Mouse (Mus musculus): ENCODE results near the gene Tpx2. TPM values are rescaled to one million over a fixed set of nuclear protein-coding genes. Genes with fewer than 3 reads are reported as not detected.

Gene Tpx2
- polyA plus RNA-seq, 1 experiment from 2014 or later, result 95.3 TPM

DNA sequence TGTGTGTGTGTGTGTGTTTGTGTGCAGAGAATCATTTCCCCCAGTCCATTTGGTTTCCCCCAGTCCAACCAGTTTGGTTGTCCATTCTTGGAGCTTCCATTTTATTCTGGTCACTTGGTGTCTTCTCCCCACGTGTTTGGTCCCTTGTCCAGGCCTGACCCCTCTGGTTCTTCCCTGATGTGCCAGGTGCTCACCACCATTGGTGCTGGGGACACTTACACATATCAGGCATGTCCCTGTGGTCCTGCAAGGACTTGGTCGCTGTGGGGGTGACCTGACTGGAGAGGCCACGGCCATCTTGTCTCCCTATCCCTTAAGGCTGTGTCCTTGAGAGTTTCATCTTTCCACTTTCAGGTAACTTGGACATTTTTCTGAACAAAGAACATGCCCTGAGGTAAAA lies 49.2 kb downstream of the Tpx2 start:
- WGBS, result 88% methylated on average over 3 of the region's 3 CpGs
- Histone ChIP-seq H3K9me3 (ENCODE audit: control insufficient read depth, low read depth, low read length) (no peaks in the 10 kb centered on the region), H3K27me3 (ENCODE audit: control insufficient read depth, insufficient read depth, low read length) (no peaks in the 10 kb centered on the region), H3K36me3 (ENCODE audit: control insufficient read depth, insufficient read depth, low read length) (peaks cover 32% of the 10 kb centered on the region), H3K9ac (replicated peaks; ENCODE audit: low read depth, low read length) (no peak overlapping the region), H3K4me3 (ENCODE audit: low read depth, low read length) (no peak overlapping the region), H3K4me1 (ENCODE audit: control insufficient read depth, insufficient read depth, low read length) (no peaks in the 10 kb centered on the region), H3K4me2 (replicated peaks; ENCODE audit: low read depth, low read length) (no peak overlapping the region), H3K27ac (ENCODE audit: low read length) (no peak overlapping the region)
- ATAC-seq (ENCODE audit: insufficient number of reproducible peaks, insufficient read depth, low FRiP score, low read depth), result no peak

DNA sequence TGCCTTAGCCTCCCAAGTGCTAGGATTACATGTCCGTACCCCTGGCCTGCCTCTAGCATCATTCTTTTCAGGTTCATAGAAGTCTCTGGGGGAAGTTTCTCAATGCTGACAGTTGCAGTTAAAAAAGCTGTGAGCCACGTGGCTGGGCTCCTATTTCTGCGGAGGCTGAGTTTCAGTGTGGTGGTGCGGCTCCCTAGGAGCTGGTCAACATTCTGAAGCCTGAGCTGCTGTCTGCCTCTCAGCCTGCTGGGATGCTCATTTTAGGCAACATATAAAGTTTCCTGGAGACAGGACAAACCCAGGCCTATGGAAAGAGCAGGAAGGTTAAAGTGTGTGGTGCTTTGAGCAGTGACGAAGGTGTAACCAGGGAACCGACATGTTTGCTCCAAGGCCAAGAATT lies 51.2 kb downstream of the Tpx2 start:
- no peaks in the 10 kb centered on the region for H3K4me1 ChIP-seq (ENCODE audit: control insufficient read depth, insufficient read depth, low read length)
- peaks cover 12% of the 10 kb centered on the region; the same call in 1 of the 2 replicates for H3K36me3 ChIP-seq (ENCODE audit: control insufficient read depth, insufficient read depth, low read length)
- H3K4me2 ChIP-seq (replicated peaks; ENCODE audit: low read depth, low read length), result no peak overlapping the region
- no peak overlapping the region for H3K9ac ChIP-seq (replicated peaks; ENCODE audit: low read depth, low read length)
- 66% methylated on average over 6 of the region's 6 CpGs for WGBS
- no peak for ATAC-seq (ENCODE audit: insufficient number of reproducible peaks, insufficient read depth, low FRiP score, low read depth)
- no peaks in the 10 kb centered on the region for H3K9me3 ChIP-seq (ENCODE audit: control insufficient read depth, low read depth, low read length)
- no peak overlapping the region for H3K4me3 ChIP-seq (ENCODE audit: low read depth, low read length)
- H3K27me3 ChIP-seq (ENCODE audit: control insufficient read depth, insufficient read depth, low read length), result no peaks in the 10 kb centered on the region
- H3K27ac ChIP-seq (ENCODE audit: low read length), result no peak overlapping the region

DNA sequence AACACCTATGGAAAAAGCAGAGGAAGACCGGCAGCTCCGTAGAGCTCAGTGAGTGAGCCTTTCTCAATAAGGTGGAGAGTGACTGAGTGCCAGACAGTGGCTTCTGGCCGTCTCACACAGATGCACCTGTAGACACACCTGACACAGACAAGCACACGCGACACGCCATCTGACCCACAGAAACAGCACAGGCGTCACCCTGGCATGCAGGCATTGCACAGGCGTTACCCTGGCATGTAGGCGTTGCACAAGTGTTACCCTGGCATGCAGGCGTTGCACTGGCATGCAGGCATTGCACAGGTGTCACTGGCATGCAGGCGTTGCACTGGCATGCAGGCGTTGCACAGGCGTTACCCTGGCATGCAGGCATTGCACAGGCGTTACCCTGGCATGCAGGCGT lies 53.5 kb downstream of the Tpx2 start:
- no peaks in the 10 kb centered on the region for H3K9me3 ChIP-seq (ENCODE audit: control insufficient read depth, low read depth, low read length)
- no peak overlapping the region for H3K4me2 ChIP-seq (replicated peaks; ENCODE audit: low read depth, low read length)
- H3K36me3 ChIP-seq (ENCODE audit: control insufficient read depth, insufficient read depth, low read length), result no peaks in the 10 kb centered on the region; the same call in 1 of the 2 replicates
- no peak for ATAC-seq (ENCODE audit: insufficient number of reproducible peaks, insufficient read depth, low FRiP score, low read depth)
- H3K4me1 ChIP-seq (ENCODE audit: control insufficient read depth, insufficient read depth, low read length), result peaks cover 8% of the 10 kb centered on the region
- no peak overlapping the region for H3K9ac ChIP-seq (replicated peaks; ENCODE audit: low read depth, low read length)
- WGBS, result 91% methylated on average over 15 of the region's 15 CpGs
- no peak overlapping the region for H3K4me3 ChIP-seq (ENCODE audit: low read depth, low read length)
- no peak overlapping the region for H3K27ac ChIP-seq (ENCODE audit: low read length)
- H3K27me3 ChIP-seq (ENCODE audit: control insufficient read depth, insufficient read depth, low read length), result no peaks in the 10 kb centered on the region

DNA sequence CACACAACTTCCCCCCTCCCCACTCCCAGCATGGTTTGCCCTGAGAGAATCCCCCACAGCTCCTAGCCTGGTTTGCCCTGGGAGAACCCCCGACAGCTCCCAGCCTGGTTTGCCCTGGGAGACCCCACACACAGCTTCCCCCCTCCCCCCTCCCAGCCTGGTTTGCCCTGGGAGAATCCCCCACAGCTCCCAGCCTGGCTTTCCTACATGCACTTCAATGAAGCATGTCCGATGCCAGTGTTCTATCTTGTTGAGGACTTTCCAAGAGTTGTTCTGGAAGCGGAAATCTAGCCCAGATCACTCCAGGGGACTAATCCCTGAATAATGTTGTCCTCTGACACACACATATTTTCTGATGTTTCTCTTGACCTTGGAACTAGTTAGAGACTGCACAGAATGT lies 54.9 kb downstream of the Tpx2 start:
- no peaks in the 10 kb centered on the region for H3K36me3 ChIP-seq (ENCODE audit: control insufficient read depth, insufficient read depth, low read length)
- ATAC-seq (ENCODE audit: insufficient number of reproducible peaks, insufficient read depth, low FRiP score, low read depth), result no peak
- no peak overlapping the region for H3K9ac ChIP-seq (replicated peaks; ENCODE audit: low read depth, low read length)
- 38% methylated on average over 3 of the region's 3 CpGs for WGBS
- H3K4me2 ChIP-seq (replicated peaks; ENCODE audit: low read depth, low read length), result no peak overlapping the region
- peaks cover 19% of the 10 kb centered on the region for H3K4me1 ChIP-seq (ENCODE audit: control insufficient read depth, insufficient read depth, low read length)
- H3K4me3 ChIP-seq (ENCODE audit: low read depth, low read length), result no peak overlapping the region
- no peaks in the 10 kb centered on the region for H3K9me3 ChIP-seq (ENCODE audit: control insufficient read depth, low read depth, low read length)
- H3K27me3 ChIP-seq (ENCODE audit: control insufficient read depth, insufficient read depth, low read length), result no peaks in the 10 kb centered on the region
- H3K27ac ChIP-seq (ENCODE audit: low read length), result no peak overlapping the region

DNA sequence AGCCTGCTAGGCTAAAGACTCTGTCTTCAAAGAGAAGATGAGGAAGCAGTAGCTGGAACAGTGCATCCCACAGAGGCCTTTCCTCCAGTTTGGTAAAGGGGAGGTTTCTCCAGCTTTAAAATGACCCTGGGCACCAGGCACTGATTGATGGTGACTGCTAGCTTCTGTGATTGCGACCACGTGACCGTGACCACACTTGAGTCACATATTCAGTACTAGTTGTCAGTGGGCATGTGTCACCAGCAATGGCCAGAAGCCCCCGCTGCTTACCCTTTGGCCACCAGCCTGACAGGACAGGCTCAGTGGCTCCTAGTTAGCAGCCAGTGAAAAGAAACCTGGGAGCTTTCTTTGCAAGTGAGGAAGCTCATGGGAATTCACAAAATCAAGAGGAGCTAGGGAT lies 55.8 kb downstream of the Tpx2 start:
- ATAC-seq (ENCODE audit: insufficient number of reproducible peaks, insufficient read depth, low FRiP score, low read depth), result no peak
- 70% methylated on average over 4 of the region's 4 CpGs for WGBS

DNA sequence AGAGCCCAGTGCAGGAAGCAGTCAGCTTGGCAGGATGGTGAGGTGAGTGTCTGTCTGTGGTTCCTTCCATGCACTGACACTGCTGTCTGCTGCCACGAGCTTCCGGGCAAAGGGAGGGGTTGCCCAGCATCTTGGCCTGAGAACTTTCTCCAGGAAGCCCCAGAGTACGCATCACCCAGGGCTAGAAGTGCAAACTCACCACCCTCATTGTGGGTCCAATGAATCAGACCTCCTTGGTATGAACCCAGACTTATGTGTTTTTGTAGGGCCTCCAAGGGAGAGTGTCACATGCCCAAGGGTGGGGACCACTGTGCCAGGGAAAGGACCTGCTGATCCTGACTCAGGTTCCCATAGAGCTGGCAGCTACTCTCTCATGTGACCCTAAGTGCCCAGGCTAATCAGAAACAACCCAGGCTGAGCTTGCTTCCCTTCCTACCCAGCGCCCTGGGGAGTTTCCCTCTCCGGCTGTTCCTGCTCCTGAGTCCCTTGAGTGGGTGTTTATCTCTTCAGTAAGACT lies 56.4 kb downstream of the Tpx2 start:
- H3K4me1 ChIP-seq (ENCODE audit: control insufficient read depth, insufficient read depth, low read length), result peaks cover 19% of the 10 kb centered on the region
- no peaks in the 10 kb centered on the region for H3K27me3 ChIP-seq (ENCODE audit: control insufficient read depth, insufficient read depth, low read length)
- WGBS, result 59% methylated on average over 5 of the region's 5 CpGs
- H3K9me3 ChIP-seq (ENCODE audit: control insufficient read depth, low read depth, low read length), result no peaks in the 10 kb centered on the region
- H3K36me3 ChIP-seq (ENCODE audit: control insufficient read depth, insufficient read depth, low read length), result no peaks in the 10 kb centered on the region
- no peak overlapping the region for H3K4me2 ChIP-seq (replicated peaks; ENCODE audit: low read depth, low read length)
- no peak for ATAC-seq (ENCODE audit: insufficient number of reproducible peaks, insufficient read depth, low FRiP score, low read depth)
- H3K9ac ChIP-seq (replicated peaks; ENCODE audit: low read depth, low read length), result no peak overlapping the region
- H3K4me3 ChIP-seq (ENCODE audit: low read depth, low read length), result no peak overlapping the region
- no peak overlapping the region for H3K27ac ChIP-seq (ENCODE audit: low read length)

More for the DNA sequence above, 55.8 kb downstream of the Tpx2 start:
- H3K27ac ChIP-seq (ENCODE audit: low read length), result no peak overlapping the region; the same call in 1 of the 2 replicates
- no peaks in the 10 kb centered on the region for H3K9me3 ChIP-seq (ENCODE audit: control insufficient read depth, low read depth, low read length)
- H3K4me2 ChIP-seq (replicated peaks; ENCODE audit: low read depth, low read length), result no peak overlapping the region
- H3K9ac ChIP-seq (replicated peaks; ENCODE audit: low read depth, low read length), result no peak overlapping the region
- H3K4me1 ChIP-seq (ENCODE audit: control insufficient read depth, insufficient read depth, low read length), result peaks cover 19% of the 10 kb centered on the region
- H3K27me3 ChIP-seq (ENCODE audit: control insufficient read depth, insufficient read depth, low read length), result no peaks in the 10 kb centered on the region
- H3K4me3 ChIP-seq (ENCODE audit: low read depth, low read length), result no peak overlapping the region
- no peaks in the 10 kb centered on the region for H3K36me3 ChIP-seq (ENCODE audit: control insufficient read depth, insufficient read depth, low read length)

GRCm38 (mm10) chr2:152905036-152905829 lies 57.5 kb downstream of the Tpx2 start:
- Histone ChIP-seq H3K36me3 (ENCODE audit: control insufficient read depth, insufficient read depth, low read length) (no peaks in the 10 kb centered on the region), H3K4me2 (replicated peaks; ENCODE audit: low read depth, low read length) (no peak overlapping the region), H3K9ac (replicated peaks; ENCODE audit: low read depth, low read length) (no peak overlapping the region), H3K27me3 (ENCODE audit: control insufficient read depth, insufficient read depth, low read length) (no peaks in the 10 kb centered on the region), H3K27ac (ENCODE audit: low read length) (no peak overlapping the region), H3K4me1 (ENCODE audit: control insufficient read depth, insufficient read depth, low read length) (peaks cover 19% of the 10 kb centered on the region), H3K4me3 (ENCODE audit: low read depth, low read length) (no peak overlapping the region), H3K9me3 (ENCODE audit: control insufficient read depth, low read depth, low read length) (no peaks in the 10 kb centered on the region)
- 44% methylated on average over 11 of the region's 11 CpGs for WGBS
- 0 out of 2 replicates have a peak, but pooled peaks have one; percentile 12 for ATAC-seq (ENCODE audit: insufficient number of reproducible peaks, insufficient read depth, low FRiP score, low read depth)

DNA sequence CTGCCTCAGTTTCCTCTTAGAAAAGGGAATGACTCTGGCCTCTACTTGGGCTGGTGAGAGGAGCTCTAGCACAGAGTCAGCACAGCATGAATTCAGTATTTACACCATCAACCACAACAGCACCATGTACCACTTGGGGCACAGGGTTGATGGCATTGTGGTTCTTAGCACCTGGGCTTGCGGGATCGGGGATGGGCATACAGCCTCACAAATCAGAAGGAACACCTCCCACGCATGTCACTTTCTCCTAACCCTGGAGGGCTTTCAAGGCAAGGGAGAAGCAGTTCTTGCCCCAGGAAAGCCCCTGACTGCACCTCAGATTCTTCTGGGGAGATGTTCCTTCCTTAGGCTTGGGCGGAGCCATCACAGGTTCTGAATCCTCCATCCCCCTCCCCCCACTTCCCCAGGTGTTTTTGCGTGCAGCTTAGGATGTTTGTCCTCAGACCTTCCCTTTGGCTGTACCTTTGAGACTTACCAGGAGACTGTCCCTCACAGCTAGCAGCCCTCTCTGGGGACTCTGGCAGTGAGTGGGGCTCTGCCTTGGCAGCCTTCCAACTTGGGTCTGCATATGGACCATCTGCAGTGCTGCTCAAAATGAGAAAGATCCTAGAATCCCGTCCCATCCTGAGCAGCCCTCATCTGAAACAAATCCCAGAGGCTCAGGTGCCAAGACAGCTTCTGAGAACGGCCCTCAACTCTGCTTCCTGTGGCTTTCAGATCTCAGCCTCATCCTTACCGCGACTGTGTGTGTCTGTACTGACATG lies 58.7 kb downstream of the Tpx2 start:
- H3K9ac ChIP-seq (replicated peaks; ENCODE audit: low read depth, low read length), result no peak overlapping the region
- no peaks in the 10 kb centered on the region for H3K36me3 ChIP-seq (ENCODE audit: control insufficient read depth, insufficient read depth, low read length)
- no peak overlapping the region for H3K27ac ChIP-seq (ENCODE audit: low read length)
- peaks cover 19% of the 10 kb centered on the region for H3K4me1 ChIP-seq (ENCODE audit: control insufficient read depth, insufficient read depth, low read length)
- H3K4me2 ChIP-seq (replicated peaks; ENCODE audit: low read depth, low read length), result no peak overlapping the region
- no peaks in the 10 kb centered on the region for H3K9me3 ChIP-seq (ENCODE audit: control insufficient read depth, low read depth, low read length)
- no peaks in the 10 kb centered on the region for H3K27me3 ChIP-seq (ENCODE audit: control insufficient read depth, insufficient read depth, low read length)
- no peak for ATAC-seq (ENCODE audit: insufficient number of reproducible peaks, insufficient read depth, low FRiP score, low read depth)
- 47% methylated on average over 9 of the region's 9 CpGs for WGBS
- no peak overlapping the region for H3K4me3 ChIP-seq (ENCODE audit: low read depth, low read length)
